Mouse (Mus musculus): ENCODE measurements around the gene Dnm3. TPM values are rescaled to one million over a fixed set of nuclear protein-coding genes. Genes with fewer than 3 reads are reported as not detected.
"Not testable (repeated sequence)": the region's sequence is repeated elsewhere in the genome, so short reads cannot be mapped to it uniquely, and the experiment has no call there.

Dnm3 gene
- total RNA-seq, 1 experiment, result 0.49 TPM

DNA sequence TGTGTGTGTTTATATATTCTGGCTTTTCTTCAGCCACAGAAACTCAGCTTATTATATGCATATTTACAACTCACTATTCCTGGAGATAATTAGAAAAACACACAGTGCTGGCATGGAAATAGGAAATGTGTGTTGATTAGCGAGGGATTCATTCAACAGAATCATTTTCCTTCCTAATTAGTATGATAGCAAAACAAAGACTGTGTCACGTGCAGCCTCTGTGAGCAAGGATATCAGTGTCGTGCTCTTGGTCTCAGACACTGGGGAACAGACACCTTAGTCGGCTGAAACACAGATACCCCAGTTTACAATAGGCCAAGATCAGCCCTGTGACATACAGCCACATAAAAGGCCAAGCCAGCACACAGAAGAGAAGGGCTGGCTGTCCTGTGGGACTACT is 83.3 kb downstream of the Dnm3 start:
- Histone ChIP-seq H3K4me1 (ENCODE audit: control insufficient read depth in 2 of 2, insufficient read depth in 2 of 2, low read length in 2 of 2, poor library complexity in 1 of 2) (no peaks in the 10 kb centered on the region), H3K9me3 (ENCODE audit: control insufficient read depth, insufficient read depth, low read depth, low read length) (no peaks in the 10 kb centered on the region), H3K9ac (ENCODE audit: insufficient read depth, low read depth, low read length, poor library complexity, severe bottlenecking) (no peak overlapping the region), H3K36me3 (ENCODE audit: control insufficient read depth, insufficient read depth, low read length, poor library complexity, severe bottlenecking) (no peaks in the 10 kb centered on the region), H3K4me3 (ENCODE audit: insufficient read depth in 1 of 2, low read depth in 1 of 2, low read length in 2 of 2, poor library complexity in 1 of 2, severe bottlenecking in 1 of 2) (no peak overlapping the region), H3K27ac (ENCODE audit: insufficient read depth, low read depth, low read length, poor library complexity, severe bottlenecking) (no peak overlapping the region)
- DNase-seq (ENCODE audit: low read depth, low spot score), result no peak
- TF ChIP-seq CHD2 (IDR thresholded peaks at IDR 0.05; ENCODE audit: low read depth, low read length), result no peak
- TF ChIP-seq ZC3H11A (IDR thresholded peaks at IDR 0.05; ENCODE audit: borderline replicate concordance, low read depth, low read length), result no peak
- TF ChIP-seq HCFC1 (IDR thresholded peaks at IDR 0.05; ENCODE audit: borderline replicate concordance, insufficient read depth, low read length), result no peak
- TF ChIP-seq MAFK (IDR thresholded peaks at IDR 0.05; ENCODE audit: insufficient read depth, low read depth, low read length), result no peak
- no peak for TF ChIP-seq ZNF384 (IDR thresholded peaks at IDR 0.05; ENCODE audit: low read depth, low read length)
- in situ Hi-C loops (cut with MboI; ENCODE audit: low sequenced_read_pairs in 2 of 2, unreplicated experiment in 2 of 2), result no loop called here

DNA sequence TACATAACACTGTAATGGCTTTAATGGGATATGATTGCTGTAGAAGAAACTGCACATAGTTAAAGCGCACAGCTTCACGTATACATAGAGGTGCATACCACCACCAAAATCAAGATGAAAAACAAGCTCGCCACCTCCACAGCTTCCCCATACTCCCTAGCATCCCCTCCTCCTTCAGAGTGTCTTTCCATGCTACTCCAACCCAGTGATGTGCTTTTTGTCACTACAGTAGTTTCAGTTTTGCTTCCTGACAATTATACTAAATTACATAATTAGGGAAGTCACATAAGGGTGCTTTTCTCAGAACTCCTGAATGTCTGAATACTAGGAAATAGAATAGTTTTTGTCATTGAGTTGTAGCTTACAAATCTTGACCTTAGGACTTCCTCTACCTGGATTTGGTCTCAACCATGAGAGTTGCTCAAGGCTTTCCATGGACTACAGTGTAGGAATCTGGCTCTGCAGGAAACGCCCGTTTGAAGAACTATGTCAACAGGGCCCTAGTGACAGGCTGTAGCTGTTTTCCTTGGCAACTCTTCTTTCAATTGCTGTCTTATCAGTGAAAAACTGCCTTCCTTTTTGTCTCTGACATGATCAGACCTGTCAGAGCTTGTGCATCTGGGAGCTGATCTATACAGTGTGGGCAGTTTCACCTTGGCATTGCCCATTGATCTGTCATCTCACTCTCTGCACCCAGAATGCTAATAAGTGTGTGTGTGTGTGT is 89.2 kb downstream of the Dnm3 start:
- no peak for DNase-seq (ENCODE audit: low read depth, low spot score)
- no peak for TF ChIP-seq ZC3H11A (IDR thresholded peaks at IDR 0.05; ENCODE audit: borderline replicate concordance, low read depth, low read length)
- TF ChIP-seq ZNF384 (IDR thresholded peaks at IDR 0.05; ENCODE audit: low read depth, low read length), result no peak
- no peak for TF ChIP-seq MAFK (IDR thresholded peaks at IDR 0.05; ENCODE audit: insufficient read depth, low read depth, low read length)
- TF ChIP-seq CHD2 (IDR thresholded peaks at IDR 0.05; ENCODE audit: low read depth, low read length), result no peak
- TF ChIP-seq HCFC1 (IDR thresholded peaks at IDR 0.05; ENCODE audit: borderline replicate concordance, insufficient read depth, low read length), result no peak
- no peaks in the 10 kb centered on the region for H3K4me1 ChIP-seq (ENCODE audit: control insufficient read depth in 2 of 2, insufficient read depth in 2 of 2, low read length in 2 of 2, poor library complexity in 1 of 2)

DNA sequence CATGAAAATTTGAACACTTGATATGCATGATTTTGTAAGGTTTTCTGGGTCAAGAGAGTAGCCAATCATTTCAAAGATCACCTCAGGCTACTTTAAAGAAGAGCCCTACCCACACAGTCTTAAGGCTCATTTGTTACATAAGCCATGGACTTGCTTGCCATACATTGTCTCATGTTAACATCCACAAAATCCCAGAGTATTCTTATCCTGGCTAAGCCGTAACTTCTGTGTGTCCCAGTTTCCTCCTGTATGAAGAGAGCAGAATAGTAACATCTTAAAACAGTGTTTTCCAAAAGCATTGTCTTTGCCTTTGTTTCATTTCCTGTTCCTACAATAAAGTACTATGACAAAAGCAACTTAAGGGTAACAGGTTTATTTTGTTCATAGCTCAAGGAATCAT is 104.8 kb downstream of the Dnm3 start:
- H3K4me1 ChIP-seq (ENCODE audit: control insufficient read depth in 2 of 2, insufficient read depth in 2 of 2, low read length in 2 of 2, poor library complexity in 1 of 2); H3K9me3 ChIP-seq (ENCODE audit: control insufficient read depth, insufficient read depth, low read depth, low read length); H3K36me3 ChIP-seq (ENCODE audit: control insufficient read depth, insufficient read depth, low read length, poor library complexity, severe bottlenecking); H3K9ac ChIP-seq (ENCODE audit: insufficient read depth, low read depth, low read length, poor library complexity, severe bottlenecking); H3K4me3 ChIP-seq (ENCODE audit: insufficient read depth in 1 of 2, low read depth in 1 of 2, low read length in 2 of 2, poor library complexity in 1 of 2, severe bottlenecking in 1 of 2); H3K27ac ChIP-seq (ENCODE audit: insufficient read depth, low read depth, low read length, poor library complexity, severe bottlenecking); DNase-seq (ENCODE audit: low read depth, low spot score): not testable (repeated sequence)
- in situ Hi-C loops (cut with MboI; ENCODE audit: low sequenced_read_pairs in 2 of 2, unreplicated experiment in 2 of 2), result loop anchor here (25.0 kb wide), 1 partner anchor 289 kb away; the partner anchor contains the start of gene Myocos (in 2 of the 2)

More for the DNA sequence above, 89.2 kb downstream of the Dnm3 start:
- no peak overlapping the region for H3K27ac ChIP-seq (ENCODE audit: insufficient read depth, low read depth, low read length, poor library complexity, severe bottlenecking)
- no peak overlapping the region for H3K4me3 ChIP-seq (ENCODE audit: insufficient read depth in 1 of 2, low read depth in 1 of 2, low read length in 2 of 2, poor library complexity in 1 of 2, severe bottlenecking in 1 of 2)
- H3K36me3 ChIP-seq (ENCODE audit: control insufficient read depth, insufficient read depth, low read length, poor library complexity, severe bottlenecking), result no peaks in the 10 kb centered on the region
- in situ Hi-C loops (cut with MboI; ENCODE audit: low sequenced_read_pairs in 2 of 2, unreplicated experiment in 2 of 2), result no loop called here
- no peaks in the 10 kb centered on the region for H3K9me3 ChIP-seq (ENCODE audit: control insufficient read depth, insufficient read depth, low read depth, low read length)
- no peak overlapping the region for H3K9ac ChIP-seq (ENCODE audit: insufficient read depth, low read depth, low read length, poor library complexity, severe bottlenecking)

- in situ Hi-C loops (cut with MboI; ENCODE audit: low sequenced_read_pairs in 2 of 2, unreplicated experiment in 2 of 2), result loop anchor here (25.0 kb wide), 1 partner anchor 293 kb away; the partner anchor contains the start of gene Myocos (in 2 of the 2)
- H3K9ac ChIP-seq (ENCODE audit: insufficient read depth, low read depth, low read length, poor library complexity, severe bottlenecking), result no peak overlapping the region
- H3K36me3 ChIP-seq (ENCODE audit: control insufficient read depth, insufficient read depth, low read length, poor library complexity, severe bottlenecking), result no peaks in the 10 kb centered on the region
- no peak for TF ChIP-seq HCFC1 (IDR thresholded peaks at IDR 0.05; ENCODE audit: borderline replicate concordance, insufficient read depth, low read length)
- no peak for TF ChIP-seq MAFK (IDR thresholded peaks at IDR 0.05; ENCODE audit: insufficient read depth, low read depth, low read length)
- TF ChIP-seq ZNF384 (IDR thresholded peaks at IDR 0.05; ENCODE audit: low read depth, low read length), result no peak
- TF ChIP-seq CHD2 (IDR thresholded peaks at IDR 0.05; ENCODE audit: low read depth, low read length), result no peak
- TF ChIP-seq ZC3H11A (IDR thresholded peaks at IDR 0.05; ENCODE audit: borderline replicate concordance, low read depth, low read length), result no peak
- no peak overlapping the region for H3K27ac ChIP-seq (ENCODE audit: insufficient read depth, low read depth, low read length, poor library complexity, severe bottlenecking)
- H3K4me1 ChIP-seq (ENCODE audit: control insufficient read depth in 2 of 2, insufficient read depth in 2 of 2, low read length in 2 of 2, poor library complexity in 1 of 2), result no peaks in the 10 kb centered on the region
- no peak for DNase-seq (ENCODE audit: low read depth, low spot score)
- no peaks in the 10 kb centered on the region for H3K9me3 ChIP-seq (ENCODE audit: control insufficient read depth, insufficient read depth, low read depth, low read length)
- H3K4me3 ChIP-seq (ENCODE audit: insufficient read depth in 1 of 2, low read depth in 1 of 2, low read length in 2 of 2, poor library complexity in 1 of 2, severe bottlenecking in 1 of 2), result no peak overlapping the region
Measured at GRCm38 (mm10) chr1:162369726-162370125, 108.1 kb downstream of the Dnm3 start.

DNA sequence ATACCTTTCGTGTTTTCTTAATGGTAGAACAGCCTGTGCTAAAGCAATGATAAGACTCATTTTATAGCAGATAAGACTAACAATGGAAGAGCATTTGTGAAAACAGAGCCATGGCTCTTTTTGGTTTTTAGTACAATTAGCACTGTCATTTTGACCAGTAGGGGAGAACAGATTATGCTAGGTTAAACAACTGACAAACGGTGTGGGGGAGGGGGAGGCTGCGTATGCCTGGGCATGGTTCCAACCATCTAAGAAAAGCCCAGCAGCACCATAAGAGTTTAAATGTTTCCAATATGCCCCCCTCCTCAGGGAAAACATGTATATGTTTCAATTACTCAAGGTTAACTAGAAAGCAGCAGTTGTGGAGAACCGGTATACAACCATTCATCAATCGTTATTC is 115.9 kb downstream of the Dnm3 start:
- no peaks in the 10 kb centered on the region for H3K9me3 ChIP-seq (ENCODE audit: control insufficient read depth, insufficient read depth, low read depth, low read length)
- DNase-seq (ENCODE audit: low read depth, low spot score), result no peak
- no peaks in the 10 kb centered on the region for H3K4me1 ChIP-seq (ENCODE audit: control insufficient read depth in 2 of 2, insufficient read depth in 2 of 2, low read length in 2 of 2, poor library complexity in 1 of 2)
- TF ChIP-seq HCFC1 (IDR thresholded peaks at IDR 0.05; ENCODE audit: borderline replicate concordance, insufficient read depth, low read length), result no peak
- TF ChIP-seq ZNF384 (IDR thresholded peaks at IDR 0.05; ENCODE audit: low read depth, low read length), result no peak
- TF ChIP-seq MAFK (IDR thresholded peaks at IDR 0.05; ENCODE audit: insufficient read depth, low read depth, low read length), result no peak
- no peak for TF ChIP-seq ZC3H11A (IDR thresholded peaks at IDR 0.05; ENCODE audit: borderline replicate concordance, low read depth, low read length)
- TF ChIP-seq CHD2 (IDR thresholded peaks at IDR 0.05; ENCODE audit: low read depth, low read length), result no peak
- no peaks in the 10 kb centered on the region for H3K36me3 ChIP-seq (ENCODE audit: control insufficient read depth, insufficient read depth, low read length, poor library complexity, severe bottlenecking)
- no peak overlapping the region for H3K27ac ChIP-seq (ENCODE audit: insufficient read depth, low read depth, low read length, poor library complexity, severe bottlenecking)
- in situ Hi-C loops (cut with MboI; ENCODE audit: low sequenced_read_pairs in 2 of 2, unreplicated experiment in 2 of 2), result loop anchor here (25.0 kb wide), 1 partner anchor 300 kb away; the partner anchor contains the start of gene Myocos (in 2 of the 2)
- H3K4me3 ChIP-seq (ENCODE audit: insufficient read depth in 1 of 2, low read depth in 1 of 2, low read length in 2 of 2, poor library complexity in 1 of 2, severe bottlenecking in 1 of 2), result no peak overlapping the region
- H3K9ac ChIP-seq (ENCODE audit: insufficient read depth, low read depth, low read length, poor library complexity, severe bottlenecking), result no peak overlapping the region

Measured in ES-E14 (cell line).